15 mouse cellular contexts compared by ENCODE assay signal in genomic region chr3:60974944-60975343, GRCm38 (mm10).
"Had no signal": no experiment of that assay in that cellular context is flagged by ENCODE, and none has a peak within 500 bp of the region (broad histone marks: within the 10 kb centered on the region; RNA-seq: fewer than 3 reads in every experiment).

No protein-coding gene starts in this region.

- H3K4me1 ChIP-seq: midbrain, embryonic 13.5 days; midbrain, embryonic 15.5 days; neural tube, embryonic 12.5 days had no signal

- H3K36me3 ChIP-seq: midbrain, embryonic 13.5 days; midbrain, embryonic 15.5 days; neural tube, embryonic 12.5 days had no signal

- H3K4me2 ChIP-seq: lung, embryonic 14.5 days; midbrain, embryonic 11.5 days; midbrain, embryonic 13.5 days; midbrain, embryonic 15.5 days; neural tube, embryonic 12.5 days had no signal

- H3K9ac ChIP-seq: lung, embryonic 14.5 days; midbrain, embryonic 13.5 days; midbrain, embryonic 15.5 days; neural tube, embryonic 12.5 days had no signal

- H3K27ac ChIP-seq: midbrain, embryonic 13.5 days; midbrain, embryonic 15.5 days; neural tube, embryonic 12.5 days had no signal

- H3K4me3 ChIP-seq: megakaryocyte, embryonic 14.5 days; midbrain, embryonic 13.5 days; midbrain, embryonic 15.5 days; neural tube, embryonic 12.5 days had no signal

- H3K27me3 ChIP-seq: megakaryocyte, embryonic 14.5 days; midbrain, embryonic 13.5 days; midbrain, embryonic 15.5 days; neural tube, embryonic 12.5 days had no signal

- DNase-seq: lung, adult 18-20 months; lung, embryonic 14.5 days; lung, postnatal 10 days; lung, postnatal 4 days; right cerebral cortex, postnatal 25 days; right cerebral cortex, postnatal 4 days; spleen, adult 18-20 months; thymus, adult 18-20 months; thymus, postnatal 14 days; thymus, postnatal 36 days had no signal

- ATAC-seq: midbrain, embryonic 13.5 days; midbrain, embryonic 15.5 days had no signal

- H3K9me3 ChIP-seq: megakaryocyte, embryonic 14.5 days; midbrain, embryonic 13.5 days; midbrain, embryonic 15.5 days; neural tube, embryonic 12.5 days had no signal
